Mouse (Mus musculus): Measurements from ENCODE around the gene Pik3cd.

DNA sequence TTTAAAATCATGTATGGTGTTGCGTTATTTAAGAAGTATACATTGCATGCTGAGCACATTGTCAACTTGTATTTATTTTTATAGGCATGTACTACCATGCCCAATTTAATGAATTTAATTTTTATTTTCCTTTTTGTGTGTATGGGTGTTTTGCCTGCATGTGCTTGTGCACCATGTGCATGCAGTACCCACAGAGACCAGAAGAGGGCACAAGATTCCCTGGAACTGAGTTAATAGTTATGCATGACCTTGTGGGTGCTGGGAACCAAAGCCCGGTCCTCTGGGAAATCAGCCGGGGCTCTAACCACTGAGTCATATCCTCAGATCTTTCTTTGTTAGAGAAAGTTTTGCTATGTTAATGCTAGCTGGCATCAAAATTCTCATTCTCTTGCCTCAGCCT, 87.5 kb downstream of the Pik3cd start:
- TF ChIP-seq CTCF (IDR thresholded peaks at IDR 0.05; ENCODE audit: insufficient read depth, low read length) (no peak), POLR2A (IDR thresholded peaks at IDR 0.05; ENCODE audit: borderline replicate concordance, extremely low read depth, low read depth, low read length) (no peak)

Measured in lung, adult 2 months (tissue).